Comparison of ENCODE assay signal across 14 mouse cellular contexts in the genomic region with DNA sequence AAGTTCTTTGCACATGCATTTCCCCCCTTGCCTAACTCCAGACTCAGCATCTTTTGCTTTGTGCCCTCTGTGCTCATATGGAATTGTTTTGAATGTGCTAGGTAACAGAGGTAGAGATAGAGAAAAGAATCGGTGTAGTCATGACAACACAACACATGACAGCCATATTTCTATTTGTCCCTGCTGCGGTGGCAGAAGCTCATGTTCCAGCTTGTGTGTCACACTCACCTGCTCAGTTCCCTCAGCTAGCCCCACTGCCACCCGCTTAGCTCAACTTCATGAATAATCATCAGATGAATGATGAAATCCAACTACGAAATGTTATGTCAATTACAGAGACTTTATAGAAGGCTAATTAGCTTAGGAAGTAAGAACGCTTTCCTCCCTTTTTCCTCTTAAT.
"Had no signal": no experiment of that assay in that cellular context is flagged by ENCODE, and none has a peak within 500 bp of the region (broad histone marks: within the 10 kb centered on the region; RNA-seq: fewer than 3 reads in every experiment).

No protein-coding gene starts in this region.

- H3K4me1 ChIP-seq: intestine, embryonic 15.5 days; limb, embryonic 15.5 days; liver, embryonic 12.5 days had no signal

- ATAC-seq: intestine, embryonic 15.5 days; liver, embryonic 12.5 days had no signal

- H3K27me3 ChIP-seq: intestine, embryonic 15.5 days; limb, embryonic 15.5 days; liver, embryonic 12.5 days had no signal

- H3K9me3 ChIP-seq: intestine, embryonic 15.5 days; limb, embryonic 15.5 days; liver, embryonic 12.5 days; midbrain, embryonic 12.5 days; neural tube, embryonic 13.5 days had no signal

- DNase-seq: kidney, adult 18-20 months; kidney, postnatal 10 days; kidney, postnatal 4 days; lung, postnatal 10 days; lung, postnatal 4 days; right cerebral cortex, adult 18-20 months; right cerebral cortex, postnatal 25 days; thymus, postnatal 36 days had no signal

- H3K4me2 ChIP-seq: intestine, embryonic 15.5 days; limb, embryonic 15.5 days; liver, embryonic 12.5 days; lung, embryonic 14.5 days; midbrain, embryonic 12.5 days; neural tube, embryonic 13.5 days had no signal

- H3K27ac ChIP-seq: intestine, embryonic 15.5 days; limb, embryonic 15.5 days; liver, embryonic 12.5 days; midbrain, embryonic 12.5 days; neural tube, embryonic 13.5 days had no signal

- H3K36me3 ChIP-seq: intestine, embryonic 15.5 days; limb, embryonic 15.5 days; liver, embryonic 12.5 days; midbrain, embryonic 12.5 days; neural tube, embryonic 13.5 days had no signal

- H3K9ac ChIP-seq: intestine, embryonic 15.5 days; limb, embryonic 15.5 days; liver, embryonic 12.5 days; lung, embryonic 14.5 days; midbrain, embryonic 12.5 days; neural tube, embryonic 13.5 days had no signal

- H3K4me3 ChIP-seq: intestine, embryonic 15.5 days; limb, embryonic 15.5 days; liver, embryonic 12.5 days; midbrain, embryonic 12.5 days; neural tube, embryonic 13.5 days had no signal
